Mouse (Mus musculus): ENCODE measurements around the gene Uqcrc2. TPM values are rescaled to one million over a fixed set of nuclear protein-coding genes. Genes with fewer than 3 reads are reported as not detected.

Uqcrc2 gene
- polyA plus RNA-seq, 1 experiment: 21.4 TPM

GRCm38 (mm10) chr7:120670153-120670875 is 35.3 kb downstream of the Uqcrc2 start, which contains the start of gene Pdzd9:
Gene Pdzd9 (minus strand): TSS chr7:120670343.
- DNase-seq (ENCODE audit: low read depth in 1 of 2, low spot score in 2 of 2): peak; percentile 14 to 60
- 20% methylated on average over 14 of the region's 14 CpGs for WGBS
- no peak within 1 kb of the TSS for H3K4me3 ChIP-seq (ENCODE audit: extremely low read depth, insufficient read depth, insufficient read length)
- H3K27ac ChIP-seq (ENCODE audit: insufficient read depth, low read length): no peak within 1 kb of the TSS
- H3K27me3 ChIP-seq (ENCODE audit: control insufficient read depth, insufficient read depth, low read length): no peaks in the 10 kb centered on the region
- no peaks in the 10 kb centered on the region for H3K4me1 ChIP-seq (ENCODE audit: control insufficient read depth, insufficient read depth, insufficient read length)
- TF ChIP-seq CTCF (IDR thresholded peaks at IDR 0.05; ENCODE audit: extremely low read depth, insufficient read depth, insufficient read length, insufficient replicate concordance): peak; percentile 86; the same call in 1 of the 2 replicates
- no peak for TF ChIP-seq POLR2A (IDR thresholded peaks at IDR 0.05; ENCODE audit: low read depth, low read length)
- no peaks in the 10 kb centered on the region for H3K36me3 ChIP-seq (ENCODE audit: control insufficient read depth, insufficient read depth, low read length)

- Histone ChIP-seq H3K27me3 (ENCODE audit: control insufficient read depth, insufficient read depth, low read length) (no peaks in the 10 kb centered on the region), H3K27ac (ENCODE audit: insufficient read depth, low read length) (no peak overlapping the region), H3K36me3 (ENCODE audit: control insufficient read depth, insufficient read depth, low read length) (no peaks in the 10 kb centered on the region), H3K4me1 (ENCODE audit: control insufficient read depth, insufficient read depth, insufficient read length) (no peaks in the 10 kb centered on the region), H3K4me3 (ENCODE audit: extremely low read depth, insufficient read depth, insufficient read length) (no peak overlapping the region)
- TF ChIP-seq CTCF (IDR thresholded peaks at IDR 0.05; ENCODE audit: extremely low read depth, insufficient read depth, insufficient read length, insufficient replicate concordance) (no peak), POLR2A (IDR thresholded peaks at IDR 0.05; ENCODE audit: low read depth, low read length) (no peak)
- WGBS: 85% methylated on average over 2 of the region's 2 CpGs
- no peak for DNase-seq (ENCODE audit: low read depth in 1 of 2, low spot score in 2 of 2)
These were observed 36.3 kb downstream of the Uqcrc2 start for GRCm38 (mm10) chr7:120671271-120671670.

DNA sequence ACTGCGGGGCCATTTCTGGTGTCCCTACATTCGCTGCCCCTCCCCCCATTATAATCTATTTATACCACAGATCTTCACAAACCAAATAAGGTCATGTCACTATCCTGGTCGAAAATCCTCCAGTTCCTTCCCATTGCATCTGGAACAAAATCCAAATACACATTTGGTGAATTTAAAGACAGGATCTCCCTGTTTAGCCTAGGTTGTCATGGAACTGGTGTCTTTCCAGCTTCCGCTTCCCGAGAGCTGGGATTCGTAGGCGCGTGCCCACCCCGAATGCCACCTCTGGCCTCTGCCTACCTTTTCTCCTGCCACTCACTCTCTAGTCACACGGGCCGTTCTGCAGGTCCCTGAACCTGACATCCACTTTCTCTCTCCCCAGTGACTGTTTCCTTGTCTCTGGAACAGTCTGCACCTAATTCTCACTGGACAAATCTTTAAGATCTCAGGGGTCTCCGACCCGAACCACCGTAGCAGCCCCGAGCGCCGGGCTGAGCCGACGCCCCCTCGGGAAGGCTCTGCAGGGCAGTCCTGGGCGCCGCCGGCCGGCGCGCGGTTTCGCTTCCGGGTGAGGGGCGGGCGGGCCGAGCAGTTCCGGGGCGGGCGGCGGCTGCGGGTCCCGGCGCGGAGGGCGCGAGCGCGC is 42.1 kb downstream of the Uqcrc2 start, which contains the start of gene Mosmo:
Mosmo (plus strand) TSS at position 618 of the 643 bp plus-strand sequence.
- peak; percentile 33 to 65 for DNase-seq (ENCODE audit: low read depth in 1 of 2, low spot score in 2 of 2)
- no peaks in the 10 kb centered on the region for H3K27me3 ChIP-seq (ENCODE audit: control insufficient read depth, insufficient read depth, low read length)
- TF ChIP-seq CTCF (IDR thresholded peaks at IDR 0.05; ENCODE audit: extremely low read depth, insufficient read depth, insufficient read length, insufficient replicate concordance) (no peak), POLR2A (IDR thresholded peaks at IDR 0.05; ENCODE audit: low read depth, low read length) (no peak; the same call in 1 of the 2 replicates)
- H3K36me3 ChIP-seq (ENCODE audit: control insufficient read depth, insufficient read depth, low read length): no peaks in the 10 kb centered on the region
- peaks cover 11% of the 10 kb centered on the region for H3K4me1 ChIP-seq (ENCODE audit: control insufficient read depth, insufficient read depth, insufficient read length)
- H3K27ac ChIP-seq (ENCODE audit: insufficient read depth, low read length): peak within 1 kb of the TSS; percentile 73
- H3K4me3 ChIP-seq (ENCODE audit: extremely low read depth, insufficient read depth, insufficient read length): peak within 1 kb of the TSS; percentile 83
- WGBS: under 1% methylated on average over 43 of the region's 44 CpGs

DNA sequence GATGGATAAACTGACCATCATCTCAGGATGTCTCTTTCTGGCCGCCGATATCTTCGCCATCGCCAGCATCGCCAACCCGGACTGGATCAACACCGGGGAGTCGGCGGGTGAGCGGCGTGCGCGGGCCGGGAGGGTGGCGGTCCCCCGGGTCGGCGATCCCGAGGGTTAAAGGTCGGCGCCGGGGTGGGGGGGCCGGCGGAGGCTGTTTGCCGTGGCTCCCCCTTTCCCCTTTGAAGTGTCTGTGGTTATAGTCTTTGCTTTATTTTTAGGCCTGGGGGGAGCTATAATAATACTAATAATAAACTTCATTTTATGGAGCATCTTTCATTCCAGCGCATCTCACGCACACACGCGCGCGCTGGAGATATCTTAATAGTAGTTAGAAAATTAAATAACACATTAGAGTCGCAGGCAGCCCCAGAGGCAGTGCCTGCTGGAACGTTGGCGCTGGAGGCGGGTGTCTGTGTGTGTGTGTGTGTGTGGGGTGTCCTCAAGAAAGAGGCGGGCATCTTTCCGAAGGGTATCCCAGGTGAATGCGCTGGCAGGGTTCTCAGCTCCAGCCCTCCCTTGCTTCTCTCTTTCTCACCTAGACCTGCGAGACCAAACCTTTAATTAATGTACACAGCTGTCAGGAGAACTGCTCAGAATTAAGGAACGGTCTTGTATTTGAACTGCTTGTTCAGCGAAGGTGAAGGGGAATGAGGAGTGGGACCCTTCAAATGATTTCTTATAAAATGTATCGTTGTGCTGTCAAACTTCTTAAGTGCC is 43.0 kb downstream of the Uqcrc2 start:
- WGBS: 3% methylated on average over 42 of the region's 42 CpGs
- DNase-seq (ENCODE audit: low read depth in 1 of 2, low spot score in 2 of 2): peak in 1 of 2 experiments; percentile 26
- H3K36me3 ChIP-seq (ENCODE audit: control insufficient read depth, insufficient read depth, low read length): no peaks in the 10 kb centered on the region
- H3K27ac ChIP-seq (ENCODE audit: insufficient read depth, low read length): peak overlapping the region; percentile 24; the same call in 1 of the 2 replicates
- H3K4me3 ChIP-seq (ENCODE audit: extremely low read depth, insufficient read depth, insufficient read length): peak overlapping the region; percentile 83
- peaks cover 11% of the 10 kb centered on the region for H3K4me1 ChIP-seq (ENCODE audit: control insufficient read depth, insufficient read depth, insufficient read length)
- no peaks in the 10 kb centered on the region for H3K27me3 ChIP-seq (ENCODE audit: control insufficient read depth, insufficient read depth, low read length)
- TF ChIP-seq POLR2A (IDR thresholded peaks at IDR 0.05; ENCODE audit: low read depth, low read length): no peak
- no peak for TF ChIP-seq CTCF (IDR thresholded peaks at IDR 0.05; ENCODE audit: extremely low read depth, insufficient read depth, insufficient read length, insufficient replicate concordance)

- no peak overlapping the region for H3K27ac ChIP-seq (ENCODE audit: insufficient read depth, low read length)
- TF ChIP-seq CTCF (IDR thresholded peaks at IDR 0.05; ENCODE audit: extremely low read depth, insufficient read depth, insufficient read length, insufficient replicate concordance) (no peak), POLR2A (IDR thresholded peaks at IDR 0.05; ENCODE audit: low read depth, low read length) (no peak)
- no peak overlapping the region; the same call in 1 of the 2 replicates for H3K4me3 ChIP-seq (ENCODE audit: extremely low read depth, insufficient read depth, insufficient read length)
- peaks cover 11% of the 10 kb centered on the region for H3K4me1 ChIP-seq (ENCODE audit: control insufficient read depth, insufficient read depth, insufficient read length)
- H3K27me3 ChIP-seq (ENCODE audit: control insufficient read depth, insufficient read depth, low read length): no peaks in the 10 kb centered on the region
- WGBS: 12% methylated on average over 8 of the region's 8 CpGs
- H3K36me3 ChIP-seq (ENCODE audit: control insufficient read depth, insufficient read depth, low read length): no peaks in the 10 kb centered on the region
- DNase-seq (ENCODE audit: low read depth in 1 of 2, low spot score in 2 of 2): no peak
These were observed 44.0 kb downstream of the Uqcrc2 start for GRCm38 (mm10) chr7:120679023-120679422.

DNA sequence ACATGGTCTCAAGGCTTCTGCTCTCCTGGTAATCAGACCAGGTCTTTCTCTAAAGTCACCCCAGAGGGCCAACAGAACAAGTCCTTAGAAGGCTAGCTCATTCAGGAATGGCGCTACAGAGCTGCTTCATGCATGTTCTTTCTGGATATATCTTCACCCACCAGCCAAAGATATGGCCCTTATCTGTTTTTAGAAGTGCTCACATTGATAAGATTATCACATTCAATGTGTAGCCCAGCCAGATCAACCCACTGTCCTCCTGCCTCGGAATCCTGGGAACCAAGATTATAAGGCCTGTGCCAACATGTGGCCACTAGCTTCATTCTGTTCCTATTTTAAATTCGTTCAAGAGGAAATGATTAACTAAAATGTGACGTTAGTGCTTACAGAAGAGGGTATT is 47.0 kb downstream of the Uqcrc2 start:
- Histone ChIP-seq H3K27ac (ENCODE audit: insufficient read depth, low read length) (no peak overlapping the region), H3K36me3 (ENCODE audit: control insufficient read depth, insufficient read depth, low read length) (no peaks in the 10 kb centered on the region), H3K4me3 (ENCODE audit: extremely low read depth, insufficient read depth, insufficient read length) (no peak overlapping the region), H3K4me1 (ENCODE audit: control insufficient read depth, insufficient read depth, insufficient read length) (peaks cover 10% of the 10 kb centered on the region), H3K27me3 (ENCODE audit: control insufficient read depth, insufficient read depth, low read length) (no peaks in the 10 kb centered on the region)
- no peak for DNase-seq (ENCODE audit: low read depth in 1 of 2, low spot score in 2 of 2)
- TF ChIP-seq POLR2A (IDR thresholded peaks at IDR 0.05; ENCODE audit: low read depth, low read length): no peak
- WGBS: 61% methylated on average over 4 of the region's 4 CpGs

All from spleen, adult 2 months (tissue).